Mouse (Mus musculus): ENCODE data around the gene Gm45808. TPM values are rescaled to one million over a fixed set of nuclear protein-coding genes. Genes with fewer than 3 reads are reported as not detected.

The Gm45808 gene
- polyA plus RNA-seq, 1 experiment from 2014 or later, result not detected

DNA sequence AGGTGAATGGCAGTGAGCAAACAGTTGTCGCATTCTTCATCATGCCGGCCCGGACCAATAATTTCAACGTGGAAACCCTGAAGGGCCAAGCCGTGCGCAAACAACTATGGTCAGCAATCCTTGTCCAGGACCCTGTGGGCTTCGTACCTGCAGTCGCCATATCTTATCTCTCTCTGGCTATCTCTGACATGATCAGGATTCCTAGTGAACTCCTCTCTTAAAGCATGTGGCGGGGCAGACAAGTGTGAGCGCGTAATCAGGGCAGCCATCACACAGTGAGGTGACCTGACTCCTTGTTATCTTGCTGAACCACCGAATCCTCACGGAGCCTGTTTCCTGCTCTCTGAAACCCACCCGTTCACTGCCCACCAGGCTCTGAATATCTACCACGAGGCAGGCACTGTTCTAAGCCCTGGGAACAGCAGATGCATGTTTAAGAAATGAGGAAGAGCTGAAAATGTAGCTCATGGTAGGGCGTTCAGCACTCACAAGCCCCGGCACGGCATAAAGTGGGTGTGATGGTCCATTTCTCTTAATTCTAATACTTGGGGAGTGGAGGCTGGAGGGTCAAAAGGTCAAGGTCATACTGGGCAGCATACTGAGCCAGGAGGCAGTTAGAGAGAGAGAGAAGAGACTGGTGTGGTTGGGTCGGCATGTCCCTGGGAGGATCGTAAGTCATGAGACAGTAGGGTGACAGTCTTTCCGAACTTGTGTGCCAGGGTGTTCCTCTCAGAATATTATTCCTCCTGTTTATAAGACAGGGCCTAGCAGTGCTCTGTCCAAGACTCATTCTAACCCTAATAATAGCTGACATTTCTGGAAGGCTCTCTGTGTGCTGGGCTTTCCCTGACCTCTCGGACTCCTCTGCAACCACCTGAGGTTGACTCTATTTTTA is 42.8 kb downstream of the Gm45808 start:
- Histone ChIP-seq H3K27me3 (ENCODE audit: control insufficient read depth, insufficient read depth, low read length) (no peaks in the 10 kb centered on the region), H3K4me1 (ENCODE audit: control insufficient read depth, insufficient read depth, low read length) (no peaks in the 10 kb centered on the region), H3K9me3 (ENCODE audit: control insufficient read depth, low read length) (no peaks in the 10 kb centered on the region), H3K9ac (ENCODE audit: low read length) (no peak overlapping the region), H3K27ac (replicated peaks; ENCODE audit: low read depth, low read length) (no peak overlapping the region), H3K36me3 (ENCODE audit: control insufficient read depth, insufficient read depth, low read length) (peaks cover 9% of the 10 kb centered on the region; the same call in 1 of the 2 replicates), H3K4me3 (ENCODE audit: low read depth, low read length) (no peak overlapping the region), H3K4me2 (ENCODE audit: low read depth, severe bottlenecking) (no peak overlapping the region)
- DNase-seq (ENCODE audit: low spot score) (no peak), ATAC-seq (ENCODE audit: insufficient number of reproducible peaks, low FRiP score, low TSS enrichment, low read depth) (no peak)
- WGBS, result 87% methylated on average over 22 of the region's 22 CpGs

GRCm38 (mm10) chr7:45437521-45438276 is 48.9 kb downstream of the Gm45808 start, which contains the start of gene Ruvbl2:
TSS of gene Ruvbl2 (minus strand) at chr7:45438096.
- Histone ChIP-seq H3K27ac (replicated peaks; ENCODE audit: low read depth, low read length) (no peak within 1 kb of the TSS), H3K36me3 (ENCODE audit: control insufficient read depth, insufficient read depth, low read length) (peaks cover 3% of the 10 kb centered on the region; the same call in 1 of the 2 replicates), H3K4me1 (ENCODE audit: control insufficient read depth, insufficient read depth, low read length) (peaks cover 36% of the 10 kb centered on the region), H3K4me3 (ENCODE audit: low read depth, low read length) (peak within 1 kb of the TSS; percentile 8; the same call in 1 of the 2 replicates), H3K9me3 (ENCODE audit: control insufficient read depth, low read length) (no peaks in the 10 kb centered on the region), H3K27me3 (ENCODE audit: control insufficient read depth, insufficient read depth, low read length) (no peaks in the 10 kb centered on the region), H3K4me2 (ENCODE audit: low read depth, severe bottlenecking) (peak within 1 kb of the TSS; percentile 36), H3K9ac (ENCODE audit: low read length) (peak within 1 kb of the TSS; percentile 30; the same call in 1 of the 2 replicates)
- ATAC-seq (ENCODE audit: insufficient number of reproducible peaks, low FRiP score, low TSS enrichment, low read depth) (no peak), DNase-seq (ENCODE audit: low spot score) (peak; percentile 51)
- 14% methylated on average over 19 of the region's 19 CpGs for WGBS

GRCm38 (mm10) chr7:45437046-45437445 is 49.6 kb downstream of the Gm45808 start:
- peak; percentile 52 for DNase-seq (ENCODE audit: low spot score)
- 22% methylated on average over 6 of the region's 6 CpGs for WGBS
- H3K36me3 ChIP-seq (ENCODE audit: control insufficient read depth, insufficient read depth, low read length), result peaks cover 3% of the 10 kb centered on the region
- ATAC-seq (ENCODE audit: insufficient number of reproducible peaks, low FRiP score, low TSS enrichment, low read depth), result no peak
- 0 out of 2 replicates have a peak overlapping the region, but pooled peaks have one; percentile 8 for H3K4me3 ChIP-seq (ENCODE audit: low read depth, low read length)
- no peaks in the 10 kb centered on the region for H3K27me3 ChIP-seq (ENCODE audit: control insufficient read depth, insufficient read depth, low read length)
- H3K4me2 ChIP-seq (ENCODE audit: low read depth, severe bottlenecking), result peak overlapping the region; percentile 36; the same call in 1 of the 2 replicates
- H3K9me3 ChIP-seq (ENCODE audit: control insufficient read depth, low read length), result no peaks in the 10 kb centered on the region
- H3K27ac ChIP-seq (replicated peaks; ENCODE audit: low read depth, low read length), result no peak overlapping the region
- no peak overlapping the region for H3K9ac ChIP-seq (ENCODE audit: low read length)
- H3K4me1 ChIP-seq (ENCODE audit: control insufficient read depth, insufficient read depth, low read length), result peaks cover 36% of the 10 kb centered on the region

- H3K4me3 ChIP-seq (ENCODE audit: low read depth, low read length), result no peak overlapping the region
- no peak for ATAC-seq (ENCODE audit: insufficient number of reproducible peaks, low FRiP score, low TSS enrichment, low read depth)
- no peak for DNase-seq (ENCODE audit: low spot score)
- H3K4me1 ChIP-seq (ENCODE audit: control insufficient read depth, insufficient read depth, low read length), result peaks cover 36% of the 10 kb centered on the region
- 0 out of 2 replicates have a peak overlapping the region, but pooled peaks have one; percentile 36 for H3K4me2 ChIP-seq (ENCODE audit: low read depth, severe bottlenecking)
- peaks cover 3% of the 10 kb centered on the region for H3K36me3 ChIP-seq (ENCODE audit: control insufficient read depth, insufficient read depth, low read length)
- H3K27ac ChIP-seq (replicated peaks; ENCODE audit: low read depth, low read length), result 0 out of 2 replicates have a peak overlapping the region, but pooled peaks have one; percentile 12
- no peaks in the 10 kb centered on the region for H3K27me3 ChIP-seq (ENCODE audit: control insufficient read depth, insufficient read depth, low read length)
- H3K9me3 ChIP-seq (ENCODE audit: control insufficient read depth, low read length), result no peaks in the 10 kb centered on the region
- H3K9ac ChIP-seq (ENCODE audit: low read length), result no peak overlapping the region
- 89% methylated on average over 5 of the region's 5 CpGs for WGBS
Observed at GRCm38 (mm10) chr7:45436444-45436843, 50.2 kb downstream of the Gm45808 start.

- 4% methylated on average over 16 of the region's 16 CpGs for WGBS
Observed at GRCm38 (mm10) chr7:45435038-45435437, 51.6 kb downstream of the Gm45808 start.

DNA sequence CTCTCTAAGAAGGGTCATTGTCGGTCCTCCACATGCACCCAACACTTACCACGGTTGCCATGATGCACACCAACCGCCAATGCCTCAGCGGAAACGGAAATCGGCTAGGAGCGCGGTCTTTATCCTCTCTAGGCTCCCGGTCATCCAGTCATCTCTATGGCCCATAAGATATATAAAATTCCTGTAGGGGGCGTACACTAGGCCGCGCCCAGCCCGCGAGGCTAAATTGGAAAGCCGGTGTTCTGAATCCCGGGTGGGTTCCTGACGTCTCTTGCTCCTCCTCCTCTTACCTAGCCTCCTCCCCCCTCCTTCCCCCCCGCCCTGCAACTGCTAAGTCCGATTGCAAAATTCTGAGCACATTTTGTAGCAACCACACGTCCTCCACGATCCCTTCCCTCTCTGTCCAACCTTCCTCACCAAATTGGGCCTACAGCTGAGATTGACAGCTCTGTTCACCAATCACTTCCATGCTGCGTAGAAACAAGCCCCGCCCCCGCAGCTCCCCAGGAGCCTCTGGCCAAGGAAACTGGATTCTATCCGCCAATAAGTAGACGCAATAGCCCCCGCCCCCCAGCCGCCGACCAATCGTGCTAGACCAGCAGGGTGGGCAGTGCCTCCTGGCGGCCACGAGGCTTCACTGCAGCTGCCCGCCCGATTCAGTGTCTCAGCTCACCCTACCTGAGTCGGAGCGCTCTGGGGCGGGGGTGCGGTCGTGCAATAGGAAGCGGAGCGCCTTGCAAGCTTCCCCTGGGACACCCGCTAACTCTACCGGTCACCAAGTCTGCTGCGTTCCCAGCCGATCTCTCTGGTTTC is 52.2 kb downstream of the Gm45808 start, which contains the start of gene Gys1:
Gene Gys1, plus strand, starts transcription at position 642 of the 813 bp plus-strand sequence.
- H3K36me3 ChIP-seq (ENCODE audit: control insufficient read depth, insufficient read depth, low read length), result peaks cover 3% of the 10 kb centered on the region
- H3K27ac ChIP-seq (replicated peaks; ENCODE audit: low read depth, low read length), result peak within 1 kb of the TSS; percentile 75
- peaks cover 36% of the 10 kb centered on the region for H3K4me1 ChIP-seq (ENCODE audit: control insufficient read depth, insufficient read depth, low read length)
- H3K9ac ChIP-seq (ENCODE audit: low read length), result peak within 1 kb of the TSS; percentile 88
- peak within 1 kb of the TSS; percentile 92 for H3K4me2 ChIP-seq (ENCODE audit: low read depth, severe bottlenecking)
- H3K4me3 ChIP-seq (ENCODE audit: low read depth, low read length), result peak within 1 kb of the TSS; percentile 82
- no peaks in the 10 kb centered on the region for H3K27me3 ChIP-seq (ENCODE audit: control insufficient read depth, insufficient read depth, low read length)
- DNase-seq (ENCODE audit: low spot score) (peak; percentile 100), ATAC-seq (ENCODE audit: insufficient number of reproducible peaks, low FRiP score, low TSS enrichment, low read depth) (peak; percentile 94)
- H3K9me3 ChIP-seq (ENCODE audit: control insufficient read depth, low read length), result no peaks in the 10 kb centered on the region
- WGBS, result 0% methylated on average over 45 of the region's 45 CpGs

More at GRCm38 (mm10) chr7:45435038-45435437, 51.6 kb downstream of the Gm45808 start:
- Histone ChIP-seq H3K27me3 (ENCODE audit: control insufficient read depth, insufficient read depth, low read length) (no peaks in the 10 kb centered on the region), H3K9ac (ENCODE audit: low read length) (peak overlapping the region; percentile 88), H3K4me3 (ENCODE audit: low read depth, low read length) (peak overlapping the region; percentile 82), H3K4me2 (ENCODE audit: low read depth, severe bottlenecking) (peak overlapping the region; percentile 79), H3K4me1 (ENCODE audit: control insufficient read depth, insufficient read depth, low read length) (peaks cover 36% of the 10 kb centered on the region), H3K36me3 (ENCODE audit: control insufficient read depth, insufficient read depth, low read length) (peaks cover 3% of the 10 kb centered on the region), H3K9me3 (ENCODE audit: control insufficient read depth, low read length) (no peaks in the 10 kb centered on the region), H3K27ac (replicated peaks; ENCODE audit: low read depth, low read length) (no peak overlapping the region)
- no peak for ATAC-seq (ENCODE audit: insufficient number of reproducible peaks, low FRiP score, low TSS enrichment, low read depth)
- no peak for DNase-seq (ENCODE audit: low spot score)

DNA sequence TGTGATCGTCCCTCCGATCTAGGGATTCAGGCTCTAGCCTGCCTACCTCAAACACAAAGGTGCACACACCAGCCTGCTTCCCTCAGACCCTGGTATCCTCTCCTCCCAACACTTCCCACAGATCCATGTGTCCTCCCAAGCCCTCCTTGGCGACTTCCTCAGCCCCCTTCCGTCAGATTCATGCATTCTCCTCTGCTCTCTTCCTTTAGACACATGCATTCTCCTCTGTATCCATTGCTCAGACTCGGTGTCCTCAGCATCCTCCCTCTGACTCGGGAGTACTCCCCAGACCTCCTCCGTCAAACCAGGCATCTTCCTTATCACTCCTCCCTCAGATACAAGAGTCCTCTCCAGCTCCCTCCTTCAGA is 52.8 kb downstream of the Gm45808 start:
- no peaks in the 10 kb centered on the region for H3K27me3 ChIP-seq (ENCODE audit: control insufficient read depth, insufficient read depth, low read length)
- DNase-seq (ENCODE audit: low spot score) (no peak), ATAC-seq (ENCODE audit: insufficient number of reproducible peaks, low FRiP score, low TSS enrichment, low read depth) (no peak)
- peaks cover 6% of the 10 kb centered on the region for H3K36me3 ChIP-seq (ENCODE audit: control insufficient read depth, insufficient read depth, low read length)
- peak overlapping the region; percentile 82 for H3K4me3 ChIP-seq (ENCODE audit: low read depth, low read length)
- peak overlapping the region; percentile 92 for H3K4me2 ChIP-seq (ENCODE audit: low read depth, severe bottlenecking)
- peaks cover 36% of the 10 kb centered on the region for H3K4me1 ChIP-seq (ENCODE audit: control insufficient read depth, insufficient read depth, low read length)
- WGBS, result 2% methylated on average over 7 of the region's 7 CpGs
- H3K27ac ChIP-seq (replicated peaks; ENCODE audit: low read depth, low read length), result 0 out of 2 replicates have a peak overlapping the region, but pooled peaks have one; percentile 3
- H3K9me3 ChIP-seq (ENCODE audit: control insufficient read depth, low read length), result no peaks in the 10 kb centered on the region
- H3K9ac ChIP-seq (ENCODE audit: low read length), result peak overlapping the region; percentile 55
